Mouse (Mus musculus) fat pad, adult 2 months (tissue): Measurements from ENCODE around the gene Ick.

ENCODE experiments used
- DNase-seq: peaks from one replicate; pipeline ENCODE4 v3.0.0-alpha.2; 2011; ENCODE audit warnings: low read depth, low spot score; ENCODE audit errors: extremely low read depth

The Ick gene

DNA sequence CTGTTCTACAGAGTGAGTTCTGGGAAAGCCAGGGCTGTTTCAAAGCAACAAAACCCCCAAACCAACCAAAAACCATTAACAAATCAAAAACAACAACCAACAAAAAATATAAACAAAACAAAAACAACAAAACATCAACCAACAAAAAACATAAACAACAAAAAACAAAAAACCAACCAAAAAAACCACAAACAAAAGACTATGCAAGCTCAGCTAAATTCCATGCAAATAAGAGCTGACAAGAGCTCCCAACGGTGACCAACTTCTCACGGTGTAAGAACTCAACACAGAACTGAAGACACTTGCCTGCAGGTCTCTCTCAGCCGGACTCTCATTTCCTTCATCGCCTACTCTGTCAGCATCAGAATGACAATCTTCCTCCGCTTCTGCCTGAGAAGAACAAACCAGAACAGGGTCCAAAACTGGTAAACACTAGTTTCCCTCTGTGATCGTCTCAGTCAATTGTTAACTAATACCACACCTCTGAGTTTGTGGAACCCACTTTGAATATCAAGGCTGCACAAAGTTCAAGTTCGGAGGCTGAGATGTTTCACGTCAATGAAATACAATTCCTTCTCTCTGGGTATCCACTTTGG lies 4.9 kb upstream of the Ick start:
- no peak for DNase-seq

- DNase-seq, result peak; percentile 55
These were observed 4.0 kb upstream of the Ick start for GRCm38 (mm10) chr9:78104973-78105372.

- DNase-seq, result no peak
These were observed 3.5 kb upstream of the Ick start for GRCm38 (mm10) chr9:78105501-78105932.

GRCm38 (mm10) chr9:78106821-78107220 lies 2.2 kb upstream of the Ick start:
- DNase-seq, result no peak

- DNase-seq, result peak; percentile 23
These were observed 1.4 kb upstream of the Ick start for GRCm38 (mm10) chr9:78107582-78107911.

GRCm38 (mm10) chr9:78107912-78108795 lies 838 bp upstream of the Ick start:
- DNase-seq, result no peak

GRCm38 (mm10) chr9:78109656-78110055 lies 664 bp downstream of the Ick start:
- no peak for DNase-seq

- DNase-seq, result no peak
These were observed 2.5 kb downstream of the Ick start for GRCm38 (mm10) chr9:78111456-78111855.

DNA sequence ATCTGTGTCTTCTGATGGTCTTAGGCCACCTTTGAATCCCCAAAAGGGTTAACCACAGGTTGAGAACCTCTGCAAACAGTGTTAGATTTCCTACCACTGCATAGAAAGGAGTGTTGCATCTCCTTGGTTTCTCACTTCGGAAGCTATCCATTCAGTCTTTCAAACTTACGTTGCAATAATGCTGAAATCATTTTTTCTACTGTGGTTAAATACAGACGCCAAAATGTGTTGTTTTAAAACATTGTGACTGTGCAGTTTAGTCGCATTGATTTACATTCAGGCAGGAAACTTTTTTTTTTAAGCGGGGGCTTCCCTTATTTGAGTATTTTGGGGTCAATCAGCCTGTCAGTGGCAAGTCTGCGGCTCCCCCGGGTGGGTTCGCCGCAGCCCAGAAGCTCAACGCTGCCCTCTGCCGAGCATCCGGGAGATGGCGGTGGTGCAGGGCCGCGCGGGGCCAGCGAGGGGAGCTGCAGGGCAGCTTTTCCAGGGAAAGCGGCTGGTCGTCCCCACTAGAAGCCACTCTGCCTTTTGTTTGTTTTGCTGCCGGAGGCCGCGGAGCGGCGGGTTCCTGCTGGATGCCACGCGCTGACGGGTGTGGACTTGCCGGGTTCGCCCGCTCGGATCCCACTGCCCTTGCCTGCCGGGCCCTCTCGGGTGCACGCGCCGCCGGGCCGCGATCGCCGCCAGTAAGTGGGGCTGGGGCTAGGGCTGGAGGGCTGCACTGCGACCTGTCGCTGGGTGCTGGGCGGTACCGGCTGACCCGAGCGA lies 4.0 kb downstream of the Ick start:
- no peak for DNase-seq

DNA sequence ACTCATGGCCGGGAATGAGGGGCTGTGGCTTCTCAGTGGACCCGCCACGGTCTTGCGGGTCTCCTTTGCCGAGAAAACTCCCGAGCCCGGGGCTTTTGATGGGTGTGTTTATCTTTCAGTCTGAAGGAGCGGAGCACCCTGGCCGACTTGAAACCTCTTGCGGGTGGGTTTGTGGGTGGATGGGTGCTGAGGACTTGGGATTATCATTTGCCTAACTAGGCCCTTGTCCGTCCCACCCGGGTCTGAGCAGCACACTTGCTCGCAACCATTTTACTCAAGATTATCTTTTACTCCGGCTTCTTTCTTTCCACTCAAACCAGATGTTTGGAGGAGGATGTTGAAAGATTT lies 4.5 kb downstream of the Ick start:
- DNase-seq, result no peak

DNA sequence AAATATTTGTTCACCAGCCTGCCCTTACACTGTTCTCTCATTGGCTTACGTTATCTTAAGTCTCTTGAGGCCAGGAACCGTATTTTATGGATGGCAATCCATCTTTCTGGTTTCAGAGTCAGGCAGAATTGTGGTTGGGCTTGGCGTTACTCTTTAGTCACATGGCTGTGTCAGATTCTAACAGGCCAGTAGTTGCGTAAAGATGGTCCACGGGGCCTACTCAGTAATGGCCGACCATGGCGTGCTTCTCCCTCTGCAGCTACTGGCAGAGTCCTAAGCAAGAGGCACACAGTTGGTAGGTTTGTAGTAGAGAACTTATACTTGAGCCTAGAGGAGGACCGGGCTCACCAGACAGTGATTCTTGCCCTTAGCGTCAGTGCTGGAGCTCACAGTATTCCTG lies 6.8 kb downstream of the Ick start:
- DNase-seq, result no peak

GRCm38 (mm10) chr9:78117690-78118089 lies 8.7 kb downstream of the Ick start:
- DNase-seq, result no peak

- DNase-seq, result no peak
These were observed 12.4 kb downstream of the Ick start for GRCm38 (mm10) chr9:78121358-78121757.

GRCm38 (mm10) chr9:78121985-78122384 lies 13.0 kb downstream of the Ick start:
- DNase-seq, result no peak

- no peak for DNase-seq
These were observed 14.1 kb downstream of the Ick start for GRCm38 (mm10) chr9:78122939-78123712.

GRCm38 (mm10) chr9:78124297-78124696 lies 15.3 kb downstream of the Ick start:
- no peak for DNase-seq

GRCm38 (mm10) chr9:78126007-78126406 lies 17.0 kb downstream of the Ick start:
- DNase-seq, result no peak

GRCm38 (mm10) chr9:78126643-78127042 lies 17.7 kb downstream of the Ick start:
- DNase-seq, result no peak

DNA sequence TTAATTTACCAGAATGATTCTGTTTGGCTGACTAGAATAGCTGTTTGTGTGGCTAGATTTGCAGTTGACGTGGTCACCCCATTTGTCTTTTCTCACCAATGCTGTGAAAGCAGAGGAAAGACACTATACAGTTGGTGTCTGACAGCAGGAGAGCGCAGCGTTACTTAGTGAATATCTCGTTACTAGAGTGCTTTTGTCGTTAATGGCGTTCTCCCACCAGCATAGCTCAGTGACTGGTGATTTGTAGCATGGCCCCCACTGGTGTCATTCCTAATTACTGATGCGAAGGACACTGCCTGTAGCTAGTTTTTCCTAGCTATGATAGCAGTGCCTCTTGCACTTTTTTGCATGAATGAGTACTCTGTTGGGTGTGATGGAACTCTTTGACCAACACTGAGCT lies 26.7 kb downstream of the Ick start:
- no peak for DNase-seq

DNA sequence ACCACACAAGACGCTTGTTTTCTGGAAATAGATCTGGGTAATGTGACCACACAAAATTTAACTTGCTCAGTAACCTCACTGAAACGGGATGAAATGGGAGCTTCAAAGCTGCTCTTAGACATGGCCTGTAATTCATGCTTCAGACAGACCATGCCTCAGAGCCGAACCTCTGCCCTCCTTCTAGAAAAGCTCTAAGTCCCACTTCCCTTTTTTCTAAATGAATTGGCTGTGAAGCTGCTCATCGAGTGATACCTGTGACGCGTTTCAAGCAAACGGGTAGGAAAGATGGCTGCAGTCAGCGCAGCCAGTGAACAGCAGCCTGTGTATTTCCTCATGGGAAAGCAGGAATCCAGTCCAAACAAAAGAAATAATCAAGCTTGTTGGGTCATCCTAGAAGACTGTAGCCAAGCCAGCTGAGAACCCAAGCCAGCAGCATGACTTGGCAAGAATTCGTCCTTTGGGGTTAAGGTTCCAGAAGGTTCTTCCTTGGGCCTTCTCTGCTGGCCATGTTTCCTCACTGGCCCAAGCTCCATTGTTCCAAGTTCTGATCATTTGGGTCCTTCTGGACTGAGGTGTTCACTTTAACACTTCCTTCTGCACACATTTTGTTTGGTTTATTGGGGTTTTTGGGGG lies 29.2 kb downstream of the Ick start:
- peak; percentile 57 for DNase-seq

GRCm38 (mm10) chr9:78139463-78139862 lies 30.5 kb downstream of the Ick start:
- DNase-seq, result peak; percentile 88
